Mouse (Mus musculus) adrenal gland, postnatal 10 days (tissue): ENCODE data around the gene Rreb1. TPM values are rescaled to one million over a fixed set of nuclear protein-coding genes. Genes with fewer than 3 reads are reported as not detected.
A peak's percentile ranks its signal among the peaks of the same experiment; 100 is the strongest.

Experiments used
- DNase-seq: peaks from one replicate; pipeline ENCODE4 v3.0.0; 2021; ENCODE audit warnings: mixed read lengths
- total RNA-seq, 2 experiments: library from RNA; stranded (reverse); gene quantifications; 2 replicates each; pipeline ENCODE4 v1.2.3; 2021

Rreb1 gene
- total RNA-seq, 2 experiments from 2014 or later, result 57.4 to 74.8 TPM

GRCm38 (mm10) chr13:37918336-37919261 lies 140.4 kb downstream of the Rreb1 start:
- DNase-seq, result no peak

- no peak for DNase-seq
These were observed 141.6 kb downstream of the Rreb1 start for GRCm38 (mm10) chr13:37919711-37920277.

- no peak for DNase-seq
These were observed 142.5 kb downstream of the Rreb1 start for GRCm38 (mm10) chr13:37920727-37921126.

GRCm38 (mm10) chr13:37923091-37923490 lies 144.9 kb downstream of the Rreb1 start:
- no peak for DNase-seq

GRCm38 (mm10) chr13:37923643-37924460 lies 145.7 kb downstream of the Rreb1 start:
- DNase-seq, result no peak

GRCm38 (mm10) chr13:37924461-37924948 lies 146.3 kb downstream of the Rreb1 start:
- DNase-seq, result no peak

- DNase-seq, result no peak
These were observed 148.2 kb downstream of the Rreb1 start for GRCm38 (mm10) chr13:37926394-37926793.

- DNase-seq, result peak; percentile 58
These were observed 151.3 kb downstream of the Rreb1 start for GRCm38 (mm10) chr13:37929532-37929931.

GRCm38 (mm10) chr13:37930091-37930490 lies 151.9 kb downstream of the Rreb1 start:
- no peak for DNase-seq

GRCm38 (mm10) chr13:37930621-37931020 lies 152.4 kb downstream of the Rreb1 start:
- DNase-seq, result no peak

- peak; percentile 53 for DNase-seq
These were observed 153.2 kb downstream of the Rreb1 start for GRCm38 (mm10) chr13:37931210-37931922.

GRCm38 (mm10) chr13:37934075-37934474 lies 155.9 kb downstream of the Rreb1 start:
- DNase-seq, result no peak

GRCm38 (mm10) chr13:37934920-37935319 lies 156.7 kb downstream of the Rreb1 start:
- peak; percentile 74 for DNase-seq

GRCm38 (mm10) chr13:37936351-37936750 lies 158.2 kb downstream of the Rreb1 start:
- DNase-seq, result no peak

- DNase-seq, result no peak
These were observed 162.0 kb downstream of the Rreb1 start for GRCm38 (mm10) chr13:37940167-37940566.

- DNase-seq, result peak; percentile 53
These were observed 162.4 kb downstream of the Rreb1 start for GRCm38 (mm10) chr13:37940649-37941048.

GRCm38 (mm10) chr13:37941138-37941645 lies 163.0 kb downstream of the Rreb1 start:
- DNase-seq, result no peak

GRCm38 (mm10) chr13:37941950-37942886 lies 164.0 kb downstream of the Rreb1 start:
- peak; percentile 60 for DNase-seq

GRCm38 (mm10) chr13:37942887-37943331 lies 164.7 kb downstream of the Rreb1 start:
- no peak for DNase-seq

- no peak for DNase-seq
These were observed 165.3 kb downstream of the Rreb1 start for GRCm38 (mm10) chr13:37943466-37943865.
